Mouse (Mus musculus) olfactory bulb, adult 2 months (tissue): ENCODE data around the gene Arhgap6.

ENCODE experiments used
- CTCF ChIP-seq: fragments of 200-500 bp; IDR thresholded peaks from 2 replicates; pipeline ENCODE4 v1.5.1; 2012; ENCODE audit warnings: low read depth, mild to moderate bottlenecking, low read length, moderate library complexity; ENCODE audit not compliant: insufficient read depth
- POLR2A ChIP-seq: fragments of 200-500 bp; IDR thresholded peaks from 2 replicates; pipeline ENCODE4 v1.6.1; 2012; ENCODE audit warnings: mild to moderate bottlenecking, low read depth, low read length, moderate library complexity; ENCODE audit not compliant: insufficient read depth

DNA sequence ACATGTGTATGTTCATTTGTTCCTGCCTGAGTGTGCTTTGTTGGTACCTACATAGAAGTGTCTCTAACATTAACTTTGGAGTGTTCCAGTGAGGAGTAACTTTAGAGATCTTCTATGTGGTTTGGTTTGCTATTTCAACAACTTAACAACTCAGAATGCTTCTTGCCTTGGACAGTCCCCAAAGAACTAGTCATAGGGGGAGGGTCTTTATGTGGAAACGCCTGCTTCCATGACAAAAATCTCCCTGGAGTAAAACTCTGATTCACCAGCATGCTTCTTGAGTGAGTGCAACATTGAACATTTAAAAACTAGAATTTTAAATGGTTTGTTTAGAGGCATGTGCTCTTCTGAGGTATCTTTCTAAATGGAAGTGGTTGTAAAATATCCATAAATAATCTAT lies 212.2 kb downstream of the Arhgap6 start:
- TF ChIP-seq POLR2A, result no peak
- TF ChIP-seq CTCF, result no peak
